Mouse (Mus musculus) erythroblast, embryonic 14.5 days (primary cell): Measurements from ENCODE around the gene Syn2. TPM values are rescaled to one million over a fixed set of nuclear protein-coding genes. Genes with fewer than 3 reads are reported as not detected.
"Not testable (repeated sequence)": the region's sequence is repeated elsewhere in the genome, so short reads cannot be mapped to it uniquely, and the experiment has no call there.

ENCODE experiments used
- H3K27me3 ChIP-seq: 2 replicates; pipeline ENCODE4 v1.6.1; 2012; ENCODE audit warnings: inconsistent platforms; ENCODE audit not compliant: control insufficient read depth
- H3K36me3 ChIP-seq: 2 replicates; pipeline ENCODE4 v1.6.1; 2012; ENCODE audit warnings: mild to moderate bottlenecking, inconsistent platforms; ENCODE audit not compliant: control insufficient read depth
- H3K4me1 ChIP-seq: 2 replicates; pipeline ENCODE4 v1.6.1; 2012; ENCODE audit warnings: inconsistent platforms; ENCODE audit not compliant: control insufficient read depth
- H3K4me3 ChIP-seq: replicated peaks from 2 replicates; pipeline ENCODE3; 2012; ENCODE audit warnings: moderate library complexity, mild to moderate bottlenecking, inconsistent platforms
- H3K9me3 ChIP-seq: 2 replicates; pipeline ENCODE4 v1.6.1; 2012; ENCODE audit warnings: low read length, inconsistent platforms, mixed read lengths; ENCODE audit not compliant: control insufficient read depth
- GATA1 ChIP-seq: IDR thresholded peaks from 2 replicates; pipeline ENCODE4 v1.6.1; 2012; ENCODE audit warnings: low read length, inconsistent platforms, mixed read lengths
- TAL1 ChIP-seq: IDR thresholded peaks from 3 replicates; pipeline ENCODE4 v1.6.1; 2012; ENCODE audit warnings: low read length, inconsistent platforms, mixed read lengths
- polyA plus RNA-seq: library from polyadenylated mRNA; stranded (reverse); fragments of >175 nt; gene quantifications from 2 replicates; pipeline ENCODE4 v1.2.3, GENCODE M21; 2012

Syn2 gene
- polyA plus RNA-seq, 1 experiment = not detected

DNA sequence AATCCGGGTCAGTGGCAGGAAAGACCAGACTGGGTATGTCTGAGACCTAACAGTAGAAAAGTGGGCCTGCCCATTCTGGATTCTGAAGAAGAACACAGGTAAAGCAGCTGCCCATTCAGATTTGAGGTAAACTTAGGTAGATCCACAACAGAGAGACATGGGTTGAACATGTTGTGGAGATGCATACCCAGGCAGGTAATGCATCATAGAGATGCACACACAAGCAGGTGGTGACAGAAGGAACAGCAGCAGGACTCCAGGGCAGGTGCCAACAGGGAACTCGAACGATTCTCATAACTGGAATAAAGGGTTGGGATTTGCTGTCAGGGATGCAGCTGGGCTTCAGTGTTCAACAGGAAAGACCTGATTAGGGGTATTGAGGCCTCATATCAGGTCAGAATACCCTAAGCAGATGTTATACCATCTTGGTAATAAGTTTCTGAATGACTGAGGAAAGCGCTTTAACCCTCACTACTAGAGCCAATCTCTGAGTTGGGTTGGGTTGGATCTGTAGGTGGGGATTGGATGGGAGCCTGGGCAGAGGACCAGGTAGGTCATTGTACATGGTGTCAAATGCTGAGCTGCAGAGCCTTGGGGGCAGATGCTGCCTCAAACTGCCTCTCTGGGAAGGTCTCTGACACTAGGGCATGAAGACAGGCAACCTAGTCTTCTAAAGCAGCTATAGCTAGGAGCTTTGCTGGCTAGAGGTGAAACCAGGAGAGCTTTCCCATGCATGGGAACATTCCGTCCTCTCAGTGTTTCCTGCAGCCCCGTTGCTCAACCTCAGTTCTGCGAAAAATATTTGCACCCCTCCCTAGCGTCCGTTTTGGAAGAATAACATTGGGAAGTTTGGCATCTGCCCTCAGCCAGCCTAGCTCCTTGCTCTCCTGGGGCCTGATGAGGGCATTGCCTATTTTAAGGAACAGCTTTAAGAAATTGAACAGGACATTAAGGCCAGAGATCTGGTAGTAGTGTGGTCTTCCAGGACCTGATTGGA, 103.6 kb downstream of the Syn2 start:
- H3K4me1 ChIP-seq = no peaks in the 10 kb centered on the region
- H3K27me3 ChIP-seq = no peaks in the 10 kb centered on the region
- no peaks in the 10 kb centered on the region for H3K36me3 ChIP-seq
- TF ChIP-seq TAL1 = no peak
- no peak for TF ChIP-seq GATA1
- H3K9me3 ChIP-seq = no peaks in the 10 kb centered on the region
- no peak overlapping the region for H3K4me3 ChIP-seq

DNA sequence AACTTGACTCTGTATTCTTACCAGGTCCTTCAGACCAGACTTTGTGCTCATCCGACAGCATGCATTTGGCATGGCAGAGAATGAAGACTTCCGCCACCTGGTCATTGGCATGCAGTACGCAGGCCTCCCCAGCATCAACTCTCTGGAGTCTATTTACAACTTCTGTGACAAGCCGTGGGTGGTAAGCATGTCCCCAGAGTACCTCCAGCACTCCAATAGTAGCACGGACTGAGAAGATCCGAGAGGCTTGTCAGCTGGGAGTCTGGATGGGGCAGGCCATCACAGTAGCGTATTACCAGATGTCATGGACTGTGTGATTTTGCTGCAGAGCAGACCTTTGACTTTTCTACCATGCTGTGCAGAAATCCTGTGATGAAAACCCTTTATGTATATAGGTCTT, 104.6 kb downstream of the Syn2 start:
- Histone ChIP-seq H3K36me3 (no peaks in the 10 kb centered on the region), H3K9me3 (no peaks in the 10 kb centered on the region), H3K4me1 (no peaks in the 10 kb centered on the region), H3K27me3 (no peaks in the 10 kb centered on the region), H3K4me3 (no peak overlapping the region)
- TF ChIP-seq GATA1 (no peak), TAL1 (no peak)

DNA sequence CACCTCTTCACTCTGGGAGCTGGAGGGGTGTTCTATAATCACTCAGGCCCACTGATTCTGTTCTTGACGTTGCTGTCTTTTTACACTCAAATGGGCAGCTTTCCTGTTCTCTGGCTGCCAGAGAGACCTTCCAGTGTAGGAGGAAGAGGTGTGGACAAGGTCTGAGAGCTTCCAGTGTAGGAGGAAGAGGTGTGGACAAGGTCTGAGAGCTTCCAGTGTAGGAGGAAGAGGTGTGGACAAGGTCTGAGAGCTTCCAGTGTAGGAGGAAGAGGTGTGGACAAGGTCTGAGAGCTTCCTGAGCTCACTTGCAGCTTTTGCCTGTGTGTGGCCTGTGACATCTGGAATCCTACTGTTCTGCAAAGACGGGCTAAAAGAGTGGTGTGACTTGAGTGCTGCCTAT, 105.7 kb downstream of the Syn2 start:
- not testable (repeated sequence) for H3K4me3 ChIP-seq, H3K9me3 ChIP-seq, H3K36me3 ChIP-seq, H3K27me3 ChIP-seq, H3K4me1 ChIP-seq

- Histone ChIP-seq H3K9me3 (no peaks in the 10 kb centered on the region), H3K4me1 (no peaks in the 10 kb centered on the region), H3K27me3 (no peaks in the 10 kb centered on the region), H3K4me3 (no peak overlapping the region), H3K36me3 (no peaks in the 10 kb centered on the region)
- TF ChIP-seq GATA1 (no peak), TAL1 (no peak)
These were observed 106.5 kb downstream of the Syn2 start for GRCm38 (mm10) chr6:115241131-115241699.

- H3K36me3 ChIP-seq = no peaks in the 10 kb centered on the region
- no peaks in the 10 kb centered on the region for H3K4me1 ChIP-seq
- TF ChIP-seq GATA1 = no peak
- no peak for TF ChIP-seq TAL1
- H3K4me3 ChIP-seq = no peak overlapping the region
- H3K27me3 ChIP-seq = no peaks in the 10 kb centered on the region
- H3K9me3 ChIP-seq = no peaks in the 10 kb centered on the region
These were observed 107.2 kb downstream of the Syn2 start for GRCm38 (mm10) chr6:115241939-115242338.

DNA sequence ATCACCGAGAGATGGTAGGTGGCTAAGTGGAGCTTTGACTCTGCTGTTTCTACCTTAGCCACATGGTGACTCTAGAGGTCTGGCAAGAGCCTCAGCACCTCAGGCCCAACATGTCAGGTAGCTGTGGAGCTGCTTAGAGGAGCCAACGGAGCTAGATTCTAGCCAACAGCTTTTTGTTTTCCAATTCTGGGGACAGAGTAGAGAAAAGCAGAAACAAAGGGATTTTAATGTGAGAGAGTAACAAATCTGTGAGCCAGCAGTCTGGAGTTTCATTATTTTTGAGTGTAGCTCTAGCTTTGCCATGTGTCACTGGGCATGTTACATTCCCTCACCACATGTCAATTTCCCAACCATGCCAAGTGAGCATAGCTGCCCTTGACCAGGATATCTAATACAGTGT, 109.5 kb downstream of the Syn2 start:
- TF ChIP-seq TAL1 = no peak
- no peak for TF ChIP-seq GATA1
- Histone ChIP-seq H3K4me3 (no peak overlapping the region), H3K36me3 (no peaks in the 10 kb centered on the region), H3K4me1 (no peaks in the 10 kb centered on the region), H3K9me3 (no peaks in the 10 kb centered on the region), H3K27me3 (no peaks in the 10 kb centered on the region)

GRCm38 (mm10) chr6:115245500-115246058, 110.9 kb downstream of the Syn2 start:
- Histone ChIP-seq H3K4me3 (no peak overlapping the region), H3K4me1 (no peaks in the 10 kb centered on the region), H3K27me3 (no peaks in the 10 kb centered on the region), H3K9me3 (no peaks in the 10 kb centered on the region), H3K36me3 (no peaks in the 10 kb centered on the region)
- no peak for TF ChIP-seq TAL1
- TF ChIP-seq GATA1 = no peak

DNA sequence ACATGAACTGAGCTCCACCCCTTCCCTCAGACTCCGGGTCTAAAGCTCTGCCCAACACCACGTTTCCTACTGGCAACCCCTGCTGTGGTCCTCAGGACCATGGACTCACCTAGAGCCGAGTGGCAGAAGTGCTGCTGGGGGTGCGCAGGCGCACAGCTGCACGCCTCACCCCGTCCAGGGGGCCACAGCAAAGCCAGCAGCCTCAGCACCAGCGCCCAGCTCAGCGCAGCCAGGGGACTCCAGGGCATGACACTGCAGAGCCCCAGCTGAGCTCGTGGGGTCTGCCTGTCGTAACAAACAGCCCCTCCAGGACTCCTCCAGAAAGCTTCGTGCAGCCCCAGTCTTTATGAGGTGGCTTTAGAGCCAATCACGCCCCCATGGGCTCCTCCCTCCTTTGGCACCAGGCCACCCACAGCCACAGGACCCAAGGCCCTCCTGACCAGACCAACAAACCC, 116.9 kb downstream of the Syn2 start:
- no peaks in the 10 kb centered on the region for H3K4me1 ChIP-seq
- H3K27me3 ChIP-seq = no peaks in the 10 kb centered on the region
- TF ChIP-seq TAL1 (no peak), GATA1 (no peak)
- no peak overlapping the region for H3K4me3 ChIP-seq
- H3K9me3 ChIP-seq = no peaks in the 10 kb centered on the region
- no peaks in the 10 kb centered on the region for H3K36me3 ChIP-seq

DNA sequence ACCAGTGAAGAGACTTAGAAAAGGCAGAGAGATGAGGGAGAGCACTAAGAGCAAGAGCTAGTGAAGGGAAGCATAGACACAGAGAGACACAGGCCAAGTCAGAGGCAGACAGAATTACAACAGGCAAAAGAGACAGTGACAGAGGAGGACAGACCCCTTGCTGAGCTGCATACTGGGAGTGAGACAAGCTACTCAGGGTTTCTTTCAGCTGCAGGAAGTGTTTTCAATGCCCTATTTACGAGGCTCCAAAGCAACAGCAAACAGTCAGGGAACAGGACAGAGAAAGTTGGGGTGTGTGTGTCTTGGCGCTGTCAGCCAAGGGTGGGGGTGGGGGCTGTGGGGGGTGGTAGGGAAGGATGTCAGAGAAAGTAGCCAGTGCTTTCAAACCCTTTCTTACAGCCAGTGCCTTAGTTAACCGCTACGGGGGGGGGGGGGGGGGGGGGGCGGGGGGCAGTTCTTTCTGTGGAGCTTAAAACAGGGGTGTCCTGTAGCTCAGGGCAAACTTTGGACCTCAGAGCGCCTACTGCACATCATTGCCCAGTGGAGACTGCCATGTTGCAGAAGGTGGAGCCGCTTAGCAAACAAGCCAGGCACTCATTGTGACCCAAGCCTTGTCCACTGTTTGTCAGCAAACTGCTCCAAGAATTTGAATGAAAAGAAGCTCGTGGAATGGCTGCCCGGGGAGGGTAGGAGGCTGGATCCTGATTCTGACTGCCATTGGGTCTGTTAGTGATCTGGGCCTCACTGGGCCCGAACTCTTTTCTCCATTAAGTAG, 117.6 kb downstream of the Syn2 start, which contains the start of gene Timp4:
Gene Timp4 (minus strand): TSS at position 107 of the 775 bp plus-strand sequence.
- no peaks in the 10 kb centered on the region for H3K36me3 ChIP-seq
- no peaks in the 10 kb centered on the region for H3K9me3 ChIP-seq
- H3K4me3 ChIP-seq = no peak within 1 kb of the TSS
- TF ChIP-seq TAL1 (no peak), GATA1 (no peak)
- H3K27me3 ChIP-seq = no peaks in the 10 kb centered on the region
- H3K4me1 ChIP-seq = no peaks in the 10 kb centered on the region
